Mouse (Mus musculus) stomach, embryonic 15.5 days (tissue): ENCODE results near the gene Diexf. TPM values are rescaled to one million over a fixed set of nuclear protein-coding genes. Genes with fewer than 3 reads are reported as not detected.

ENCODE experiments used
- ATAC-seq: fragments of 200-750 bp; cut with Nextera tagmentation; 2 replicates; pipeline ENCODE4 v1.8.0; 2017; ENCODE audit warnings: low read depth, moderate number of reproducible peaks, moderate TSS enrichment; ENCODE audit not compliant: insufficient read depth, low FRiP score
- H3K27ac ChIP-seq: fragments of 300-500 bp; sonication (generic); 2 replicates; pipeline ENCODE4 v1.5.1; 2015; ENCODE audit warnings: mild to moderate bottlenecking, inconsistent platforms
- H3K27me3 ChIP-seq: fragments of 300-500 bp; sonication (generic); replicated peaks from 2 replicates; pipeline ENCODE4 v1.6.1; 2015; ENCODE audit warnings: inconsistent platforms
- H3K36me3 ChIP-seq: fragments of 300-500 bp; sonication (generic); 2 replicates; pipeline ENCODE4 v1.6.1; 2015; ENCODE audit warnings: inconsistent platforms
- H3K4me1 ChIP-seq: fragments of 300-500 bp; sonication (generic); 2 replicates; pipeline ENCODE4 v1.6.1; 2015; ENCODE audit warnings: inconsistent platforms
- H3K4me2 ChIP-seq: fragments of 300-500 bp; sonication (generic); 2 replicates; pipeline ENCODE4 v1.6.1; 2015; ENCODE audit warnings: mild to moderate bottlenecking, inconsistent platforms
- H3K4me3 ChIP-seq: fragments of 300-500 bp; sonication (generic); replicated peaks from 2 replicates; pipeline ENCODE4 v1.5.1; 2015; ENCODE audit warnings: inconsistent platforms
- H3K9ac ChIP-seq: fragments of 300-500 bp; sonication (generic); 2 replicates; pipeline ENCODE4 v1.6.1; 2015; ENCODE audit warnings: inconsistent platforms
- H3K9me3 ChIP-seq: fragments of 300-500 bp; sonication (generic); 2 replicates; pipeline ENCODE4 v1.6.1; 2016; ENCODE audit warnings: inconsistent platforms
- WGBS: fragments of 180-500 bp; shearing (Covaris S2); methylation state at CpG from one replicate; pipeline ENCODE4 v1.1.7; 2015; 5-methylcytosine and 5-hydroxymethylcytosine counted together
- polyA plus RNA-seq: library from polyadenylated mRNA; unstranded; fragments of >200 nt; fragmentation: Nextera tagmentation; extraction: Ambion mirVana; gene quantifications from 2 replicates; pipeline ENCODE4 v1.2.1, GENCODE M21; 2015

The Diexf gene
- polyA plus RNA-seq, 1 experiment from 2014 or later = 6.8 TPM

DNA sequence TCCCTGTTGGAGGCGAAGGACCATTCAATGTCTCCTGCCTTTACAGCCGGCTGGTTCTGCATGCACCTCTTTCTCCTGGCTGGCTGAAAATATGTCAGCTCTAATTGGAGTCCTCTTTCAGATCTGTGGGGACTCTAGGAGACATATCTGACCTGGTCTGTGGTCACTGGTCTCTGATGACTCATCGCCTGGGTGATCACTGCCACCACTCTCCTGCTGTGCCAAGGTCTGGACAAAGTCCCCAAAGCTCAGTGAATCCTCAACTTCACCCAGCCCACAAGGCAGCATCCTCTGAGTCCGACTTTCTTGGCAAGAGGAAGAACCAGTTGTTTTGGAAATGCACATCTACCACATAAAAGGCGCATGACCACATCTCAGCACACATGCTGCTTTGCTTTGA lies 27.5 kb downstream of the Diexf start:
- ATAC-seq = no peak
- Histone ChIP-seq H3K9ac (no peak overlapping the region), H3K4me3 (no peak overlapping the region), H3K4me1 (no peaks in the 10 kb centered on the region), H3K4me2 (no peak overlapping the region), H3K27ac (no peak overlapping the region), H3K27me3 (no peaks in the 10 kb centered on the region), H3K36me3 (peaks cover 27% of the 10 kb centered on the region; the same call in 1 of the 2 replicates), H3K9me3 (no peaks in the 10 kb centered on the region)
- 85% methylated on average over 5 of the region's 5 CpGs for WGBS

DNA sequence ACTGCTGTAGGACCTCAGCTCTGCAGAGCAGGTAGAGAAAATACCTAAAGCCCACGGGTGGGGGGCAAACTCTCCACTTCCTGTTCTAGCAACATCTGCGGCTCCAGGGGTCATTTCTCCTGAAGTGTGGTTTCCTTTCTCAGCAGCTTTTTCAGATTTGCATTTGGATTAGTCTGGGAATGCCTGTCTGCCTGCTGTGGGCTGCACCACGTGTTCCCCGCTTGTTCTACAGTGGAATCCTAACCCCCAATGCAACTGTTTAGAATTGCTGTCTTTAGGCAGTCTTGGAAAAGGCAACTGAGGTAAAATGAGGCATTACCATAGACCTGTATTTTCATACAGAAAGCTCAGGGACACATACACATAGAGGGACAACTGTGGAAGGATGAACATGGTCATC lies 28.0 kb downstream of the Diexf start:
- 37% methylated on average over 4 of the region's 4 CpGs for WGBS
- H3K9ac ChIP-seq = no peak overlapping the region
- H3K27me3 ChIP-seq = no peaks in the 10 kb centered on the region
- no peak overlapping the region for H3K4me2 ChIP-seq
- H3K9me3 ChIP-seq = no peaks in the 10 kb centered on the region
- H3K27ac ChIP-seq = no peak overlapping the region
- no peak overlapping the region for H3K4me3 ChIP-seq
- no peaks in the 10 kb centered on the region for H3K4me1 ChIP-seq
- H3K36me3 ChIP-seq = peaks cover 23% of the 10 kb centered on the region; the same call in 1 of the 2 replicates
- ATAC-seq = no peak

DNA sequence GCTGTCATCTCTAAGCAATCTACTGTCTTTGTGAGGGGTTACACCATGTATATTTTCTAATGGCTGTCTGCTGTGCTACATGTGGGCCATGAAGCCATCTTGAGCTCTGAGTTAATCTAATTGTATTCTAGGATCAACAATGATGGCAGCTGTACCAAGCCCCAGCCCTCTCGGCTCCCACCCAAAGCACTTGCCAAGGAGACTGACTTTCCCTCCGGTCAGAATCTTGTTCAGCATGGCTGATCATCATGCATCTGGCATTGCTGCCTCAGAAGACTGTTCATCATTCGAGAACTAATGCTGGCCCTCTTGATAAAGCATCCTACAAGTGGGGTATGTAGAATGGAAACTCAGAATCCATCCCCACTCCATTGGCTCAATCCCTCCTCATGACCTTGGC lies 31.1 kb downstream of the Diexf start:
- Histone ChIP-seq H3K36me3 (0 out of 2 replicates have a peak, but pooled peaks cover 4% of the 10 kb centered on the region), H3K9ac (no peak overlapping the region), H3K9me3 (no peaks in the 10 kb centered on the region), H3K4me1 (no peaks in the 10 kb centered on the region), H3K27me3 (no peaks in the 10 kb centered on the region), H3K27ac (no peak overlapping the region), H3K4me2 (no peak overlapping the region), H3K4me3 (no peak overlapping the region)
- ATAC-seq = no peak
- 79% methylated on average over 3 of the region's 3 CpGs for WGBS

DNA sequence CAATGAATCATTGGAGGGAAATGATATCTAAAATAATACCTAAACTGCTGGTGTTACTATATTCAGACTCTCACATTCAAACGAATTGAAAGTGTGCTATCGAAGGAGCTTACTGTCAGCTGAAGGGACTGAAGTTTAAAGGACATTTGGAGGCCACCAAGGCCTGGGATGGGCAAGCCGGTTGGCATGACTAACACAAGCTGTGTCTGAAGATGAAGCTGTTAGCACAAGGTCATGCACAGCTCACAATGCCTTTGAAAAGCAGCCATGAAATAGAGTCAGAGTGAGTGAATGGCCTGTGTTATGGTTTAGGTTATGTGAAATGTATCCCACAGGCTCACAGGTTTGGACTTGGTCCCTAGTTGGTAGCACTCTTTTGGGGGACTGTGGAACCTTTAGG lies 36.5 kb downstream of the Diexf start:
- H3K9me3 ChIP-seq = no peaks in the 10 kb centered on the region
- no peak overlapping the region for H3K27ac ChIP-seq
- H3K4me3 ChIP-seq = no peak overlapping the region
- WGBS = 82% methylated on average over 3 of the region's 3 CpGs
- no peak overlapping the region for H3K9ac ChIP-seq
- no peak for ATAC-seq
- H3K4me2 ChIP-seq = no peak overlapping the region
- H3K27me3 ChIP-seq = no peaks in the 10 kb centered on the region
- no peaks in the 10 kb centered on the region for H3K4me1 ChIP-seq
- no peaks in the 10 kb centered on the region for H3K36me3 ChIP-seq

DNA sequence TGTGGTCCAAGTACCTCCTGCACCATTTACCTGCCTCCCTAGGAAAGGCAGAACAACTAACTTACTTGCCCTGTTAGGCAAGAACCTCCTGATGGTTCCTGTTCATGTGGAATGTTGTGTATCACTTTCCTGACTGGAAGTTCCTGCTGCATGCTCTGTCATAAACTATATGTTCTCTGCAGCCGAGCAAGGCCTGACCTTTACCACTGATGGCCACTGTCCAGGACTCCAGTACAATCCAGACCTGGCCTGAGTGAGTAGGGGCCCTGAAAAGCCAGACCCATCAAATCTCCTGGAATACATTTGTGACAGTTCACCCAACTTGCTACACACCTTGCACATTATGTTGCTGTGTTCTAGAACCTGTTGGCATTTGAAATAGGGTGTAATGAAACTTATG lies 37.3 kb downstream of the Diexf start:
- H3K27ac ChIP-seq = no peak overlapping the region
- no peaks in the 10 kb centered on the region for H3K4me1 ChIP-seq
- H3K9me3 ChIP-seq = no peaks in the 10 kb centered on the region
- no peaks in the 10 kb centered on the region for H3K36me3 ChIP-seq
- no peak overlapping the region for H3K4me3 ChIP-seq
- WGBS = 34% methylated on average over 1 of the region's 1 CpGs
- no peak overlapping the region for H3K4me2 ChIP-seq
- no peak overlapping the region for H3K9ac ChIP-seq
- H3K27me3 ChIP-seq = no peaks in the 10 kb centered on the region
- ATAC-seq = no peak

DNA sequence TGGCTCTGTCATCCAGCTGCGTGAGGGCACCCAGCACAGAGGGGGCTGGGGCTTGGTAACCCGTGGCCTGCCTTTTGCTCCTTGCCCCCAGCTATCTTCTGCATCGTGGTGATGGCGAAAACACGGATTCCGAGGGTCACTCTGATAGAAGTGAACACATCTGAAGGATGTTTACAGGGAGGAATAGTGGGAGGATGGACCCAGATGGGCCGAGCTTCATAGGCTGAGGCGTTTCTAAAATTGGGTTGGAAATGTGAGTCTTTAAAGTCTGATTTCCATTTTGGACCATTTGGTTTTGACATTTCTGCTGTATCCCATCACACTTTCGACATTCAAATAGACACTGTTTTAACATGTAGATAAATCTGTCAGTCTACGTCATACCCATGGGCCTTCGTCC lies 39.2 kb downstream of the Diexf start:
- Histone ChIP-seq H3K27ac (no peak overlapping the region), H3K9ac (no peak overlapping the region), H3K4me2 (no peak overlapping the region), H3K4me3 (no peak overlapping the region), H3K9me3 (no peaks in the 10 kb centered on the region), H3K36me3 (no peaks in the 10 kb centered on the region), H3K27me3 (no peaks in the 10 kb centered on the region), H3K4me1 (peaks cover 7% of the 10 kb centered on the region; the same call in 1 of the 2 replicates)
- 79% methylated on average over 11 of the region's 11 CpGs for WGBS
- ATAC-seq = no peak

DNA sequence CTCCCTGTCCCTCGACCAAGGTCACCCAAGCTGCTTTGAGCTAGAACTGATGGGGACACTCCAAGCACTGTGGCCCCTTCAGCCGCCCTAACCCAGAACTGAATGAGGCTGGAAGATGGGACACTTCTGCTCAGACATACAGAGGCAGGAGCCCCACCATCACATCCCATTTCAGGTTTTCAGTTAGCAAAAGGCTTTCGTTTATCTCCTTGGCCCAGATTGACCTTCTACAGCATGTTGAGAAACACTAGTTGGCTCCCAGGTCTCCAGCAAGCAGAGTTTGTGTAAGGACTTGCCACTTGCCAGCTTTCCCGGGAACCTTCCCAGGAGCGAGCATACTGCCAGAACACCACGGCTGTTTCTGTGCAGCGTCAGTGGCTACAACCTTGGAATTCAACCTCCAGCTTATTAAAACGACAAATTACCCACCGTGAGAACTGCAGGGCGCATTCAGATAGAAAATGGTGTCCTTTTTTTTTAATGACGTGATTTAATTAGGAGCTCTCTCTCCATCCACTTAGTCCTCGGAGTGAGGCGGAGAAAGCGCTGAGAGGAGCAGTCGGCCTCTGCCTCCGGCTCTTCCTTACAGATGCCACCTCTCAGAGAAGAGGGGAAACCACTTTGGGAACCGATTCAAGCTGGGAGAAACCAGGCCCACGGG lies 39.7 kb downstream of the Diexf start:
- H3K4me1 ChIP-seq = peaks cover 7% of the 10 kb centered on the region; the same call in 1 of the 2 replicates
- no peak overlapping the region for H3K4me2 ChIP-seq
- 72% methylated on average over 18 of the region's 18 CpGs for WGBS
- ATAC-seq = no peak
- H3K27ac ChIP-seq = no peak overlapping the region
- no peaks in the 10 kb centered on the region for H3K36me3 ChIP-seq
- H3K9ac ChIP-seq = no peak overlapping the region
- H3K9me3 ChIP-seq = no peaks in the 10 kb centered on the region
- no peak overlapping the region for H3K4me3 ChIP-seq
- H3K27me3 ChIP-seq = no peaks in the 10 kb centered on the region

DNA sequence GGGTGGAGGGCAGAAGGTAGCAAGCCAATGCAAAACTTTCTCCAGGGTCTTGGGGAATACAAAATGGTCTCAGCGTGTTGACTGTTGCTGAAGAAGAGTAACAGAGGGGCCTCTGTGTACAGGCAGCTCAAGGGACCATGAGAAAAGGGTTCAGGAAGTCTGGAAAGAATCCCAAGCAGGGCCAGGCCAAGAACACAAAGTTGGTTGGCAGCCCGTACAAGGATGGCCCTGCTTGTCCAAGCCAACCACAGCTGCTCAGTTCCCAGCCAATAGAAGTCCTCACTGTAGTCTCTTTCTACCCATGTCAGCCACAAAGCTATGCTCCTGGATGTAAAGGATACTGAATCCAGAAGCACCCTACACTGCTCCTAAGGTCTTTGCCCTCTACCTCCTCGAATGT lies 40.4 kb downstream of the Diexf start:
- Histone ChIP-seq H3K4me2 (no peak overlapping the region), H3K4me3 (no peak overlapping the region), H3K4me1 (peaks cover 7% of the 10 kb centered on the region; the same call in 1 of the 2 replicates), H3K36me3 (no peaks in the 10 kb centered on the region), H3K27me3 (no peaks in the 10 kb centered on the region), H3K9me3 (no peaks in the 10 kb centered on the region), H3K9ac (no peak overlapping the region), H3K27ac (no peak overlapping the region)
- no peak for ATAC-seq
- 70% methylated on average over 3 of the region's 3 CpGs for WGBS

DNA sequence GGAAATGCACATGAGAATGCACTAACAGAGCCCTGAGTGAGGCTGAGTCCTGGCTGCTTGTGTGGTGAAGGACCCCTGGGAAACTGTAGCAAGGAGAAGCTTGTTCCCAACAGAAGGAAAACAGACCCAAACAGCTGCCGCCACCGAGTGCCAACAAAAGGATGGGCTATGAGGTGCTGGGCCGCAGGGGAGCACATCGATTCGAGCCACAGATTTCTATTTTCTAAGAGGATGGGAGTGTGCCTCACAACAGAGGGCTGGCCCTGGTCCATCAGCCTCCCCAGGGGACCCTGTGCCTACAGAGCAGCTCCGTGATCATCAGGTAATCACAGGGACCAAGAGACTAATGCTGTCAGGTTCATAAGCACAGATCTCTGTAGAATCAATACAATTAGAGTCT lies 40.9 kb downstream of the Diexf start:
- Histone ChIP-seq H3K27ac (no peak overlapping the region), H3K9me3 (no peaks in the 10 kb centered on the region), H3K4me1 (peaks cover 7% of the 10 kb centered on the region; the same call in 1 of the 2 replicates), H3K27me3 (no peaks in the 10 kb centered on the region), H3K9ac (no peak overlapping the region), H3K4me3 (no peak overlapping the region), H3K4me2 (no peak overlapping the region), H3K36me3 (no peaks in the 10 kb centered on the region)
- WGBS = 86% methylated on average over 6 of the region's 6 CpGs
- no peak for ATAC-seq

DNA sequence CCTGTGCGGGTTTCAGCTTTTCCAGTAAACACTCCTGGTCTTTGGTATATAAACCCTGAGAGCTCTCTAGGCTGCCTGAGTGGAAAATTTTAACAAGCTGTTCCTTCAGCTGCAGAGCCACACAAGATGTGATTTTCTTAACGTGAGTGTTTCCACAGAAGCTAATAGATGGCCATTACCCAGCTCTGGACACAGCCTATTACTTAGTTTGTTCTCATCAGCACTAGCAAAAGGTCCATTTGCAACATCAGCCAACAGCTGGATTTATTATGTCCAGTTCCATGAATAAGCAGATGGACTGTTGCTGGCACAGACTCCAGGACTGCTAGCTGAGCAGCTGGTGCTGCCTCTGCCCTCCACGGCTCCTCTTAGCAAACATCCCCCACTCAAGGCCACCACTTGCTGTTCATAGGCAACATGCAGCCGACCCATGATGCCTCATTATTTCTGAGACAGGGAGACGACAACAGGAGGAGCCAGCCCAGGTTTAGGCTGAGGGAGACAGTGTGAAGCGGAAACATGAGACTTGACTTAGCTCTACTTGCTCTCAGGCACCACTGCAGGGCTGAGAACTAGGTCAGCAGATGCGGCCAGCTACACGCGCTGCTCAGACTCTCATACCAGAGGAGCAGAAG lies 43.1 kb downstream of the Diexf start:
- H3K4me3 ChIP-seq = no peak overlapping the region
- 32% methylated on average over 9 of the region's 9 CpGs for WGBS
- H3K36me3 ChIP-seq = no peaks in the 10 kb centered on the region
- ATAC-seq = 0 out of 2 replicates have a peak, but pooled peaks have one; percentile 27
- H3K9me3 ChIP-seq = no peaks in the 10 kb centered on the region
- no peaks in the 10 kb centered on the region for H3K27me3 ChIP-seq
- H3K27ac ChIP-seq = peak overlapping the region; percentile 42; the same call in 1 of the 2 replicates
- peak overlapping the region; percentile 6; the same call in 1 of the 2 replicates for H3K4me2 ChIP-seq
- peaks cover 7% of the 10 kb centered on the region; the same call in 1 of the 2 replicates for H3K4me1 ChIP-seq
- no peak overlapping the region for H3K9ac ChIP-seq

DNA sequence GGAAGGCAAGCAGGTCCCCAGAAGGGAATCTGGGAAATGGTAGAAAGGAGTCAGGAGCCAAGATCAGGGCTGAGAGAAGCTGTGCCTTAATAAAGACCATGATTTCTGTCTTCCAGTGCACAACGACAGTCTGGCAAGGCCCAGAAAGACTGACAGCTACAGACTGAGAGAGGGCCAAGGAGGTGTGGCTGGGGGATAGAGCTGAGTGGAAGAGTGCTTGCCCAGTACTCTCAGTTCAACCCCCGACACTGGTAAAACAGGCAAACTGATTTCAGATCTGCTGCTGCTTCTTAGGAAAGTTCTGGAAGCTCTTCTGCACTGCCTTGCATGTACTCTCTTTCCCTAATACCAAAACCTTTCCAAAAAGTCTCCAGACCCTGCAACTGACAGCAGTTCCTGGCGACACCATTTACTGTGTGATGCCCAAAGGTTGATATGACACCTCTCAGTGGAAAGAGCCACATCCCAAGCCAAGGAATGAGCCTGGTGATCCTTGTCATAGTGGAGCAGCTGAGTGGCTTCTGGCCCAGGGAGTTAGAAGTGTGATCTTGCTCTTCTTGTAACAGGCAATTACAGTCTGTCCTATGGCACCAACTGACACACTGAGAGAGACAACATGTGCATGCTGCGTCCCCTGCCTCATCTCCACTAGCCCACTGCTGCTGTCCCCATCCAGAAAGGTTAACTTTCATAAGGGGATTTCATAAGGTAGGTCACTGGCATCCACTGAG lies 43.8 kb downstream of the Diexf start:
- no peaks in the 10 kb centered on the region for H3K9me3 ChIP-seq
- H3K27ac ChIP-seq = peak overlapping the region; percentile 42; the same call in 1 of the 2 replicates
- no peak for ATAC-seq
- 68% methylated on average over 4 of the region's 4 CpGs for WGBS
- H3K27me3 ChIP-seq = no peaks in the 10 kb centered on the region
- H3K36me3 ChIP-seq = no peaks in the 10 kb centered on the region
- no peak overlapping the region for H3K4me3 ChIP-seq
- H3K4me1 ChIP-seq = peaks cover 7% of the 10 kb centered on the region; the same call in 1 of the 2 replicates
- H3K9ac ChIP-seq = no peak overlapping the region
- H3K4me2 ChIP-seq = no peak overlapping the region

DNA sequence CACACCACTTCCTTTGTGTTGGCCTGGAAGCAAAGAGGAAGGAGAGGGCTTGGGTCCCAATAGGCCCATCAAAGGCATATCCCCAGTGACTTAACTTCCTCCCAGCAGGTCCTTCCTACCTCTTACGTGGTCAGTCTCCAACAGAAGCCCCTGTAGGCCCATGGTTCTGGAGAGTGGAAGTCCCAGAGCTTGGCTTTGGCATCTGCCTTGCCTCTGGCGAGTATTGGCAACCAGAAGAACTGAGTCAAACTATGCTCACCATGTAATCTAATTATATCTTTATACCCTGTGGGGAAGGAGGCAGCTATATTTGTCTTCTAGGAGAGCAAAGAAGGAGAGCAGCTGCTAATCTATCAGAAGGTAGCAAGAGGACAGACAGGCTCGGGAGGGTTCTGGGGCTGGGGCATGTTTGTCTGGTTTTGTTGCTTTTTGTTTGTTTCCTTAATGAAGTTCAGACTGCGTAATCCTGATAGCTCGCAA lies 44.5 kb downstream of the Diexf start:
- Histone ChIP-seq H3K4me1 (peaks cover 7% of the 10 kb centered on the region; the same call in 1 of the 2 replicates), H3K27ac (no peak overlapping the region), H3K4me3 (no peak overlapping the region), H3K36me3 (no peaks in the 10 kb centered on the region), H3K9ac (no peak overlapping the region), H3K9me3 (no peaks in the 10 kb centered on the region), H3K27me3 (no peaks in the 10 kb centered on the region), H3K4me2 (no peak overlapping the region)
- WGBS = 71% methylated on average over 5 of the region's 5 CpGs
- no peak for ATAC-seq
